Mouse (Mus musculus): ENCODE data around the gene Hmgb1.

The Hmgb1 gene

GRCm38 (mm10) chr5:149185806-149186205, 1.5 kb upstream of the Hmgb1 start:
- no peak for DNase-seq (ENCODE audit: low read depth, low spot score)

GRCm38 (mm10) chr5:149184844-149185186, 526 bp upstream of the Hmgb1 start:
- DNase-seq (ENCODE audit: low read depth, low spot score): no peak

- no peak for DNase-seq (ENCODE audit: low read depth, low spot score)
Measured at GRCm38 (mm10) chr5:149183721-149184103, 577 bp downstream of the Hmgb1 start.

- DNase-seq (ENCODE audit: low read depth, low spot score): no peak
Measured at GRCm38 (mm10) chr5:149183122-149183521, 1.2 kb downstream of the Hmgb1 start.

GRCm38 (mm10) chr5:149182186-149182870, 2.0 kb downstream of the Hmgb1 start:
- no peak for DNase-seq (ENCODE audit: low read depth, low spot score)

- no peak for DNase-seq (ENCODE audit: low read depth, low spot score)
Measured at GRCm38 (mm10) chr5:149179826-149180225, 4.5 kb downstream of the Hmgb1 start.

GRCm38 (mm10) chr5:149178095-149178494, 6.2 kb downstream of the Hmgb1 start:
- no peak for DNase-seq (ENCODE audit: low read depth, low spot score)

GRCm38 (mm10) chr5:149175736-149176135, 8.6 kb downstream of the Hmgb1 start:
- DNase-seq (ENCODE audit: low read depth, low spot score): no peak

GRCm38 (mm10) chr5:149174527-149174926, 9.8 kb downstream of the Hmgb1 start:
- no peak for DNase-seq (ENCODE audit: low read depth, low spot score)

GRCm38 (mm10) chr5:149172246-149172645, 12.0 kb downstream of the Hmgb1 start:
- DNase-seq (ENCODE audit: low read depth, low spot score): no peak

- no peak for DNase-seq (ENCODE audit: low read depth, low spot score)
Measured at GRCm38 (mm10) chr5:149170841-149171588, 13.3 kb downstream of the Hmgb1 start.

- no peak for DNase-seq (ENCODE audit: low read depth, low spot score)
Measured at GRCm38 (mm10) chr5:149168816-149169215, 15.5 kb downstream of the Hmgb1 start.

GRCm38 (mm10) chr5:149168051-149168450, 16.2 kb downstream of the Hmgb1 start:
- no peak for DNase-seq (ENCODE audit: low read depth, low spot score)

GRCm38 (mm10) chr5:149166011-149166410, 18.3 kb downstream of the Hmgb1 start:
- no peak for DNase-seq (ENCODE audit: low read depth, low spot score)

GRCm38 (mm10) chr5:149164881-149165280, 19.4 kb downstream of the Hmgb1 start:
- DNase-seq (ENCODE audit: low read depth, low spot score): no peak

GRCm38 (mm10) chr5:149162890-149163289, 21.4 kb downstream of the Hmgb1 start:
- no peak for DNase-seq (ENCODE audit: low read depth, low spot score)

GRCm38 (mm10) chr5:149160469-149160868, 23.8 kb downstream of the Hmgb1 start:
- DNase-seq (ENCODE audit: low read depth, low spot score): peak; percentile 22

- DNase-seq (ENCODE audit: low read depth, low spot score): no peak
Measured at GRCm38 (mm10) chr5:149159021-149159420, 25.3 kb downstream of the Hmgb1 start.

GRCm38 (mm10) chr5:149156886-149157563, 27.3 kb downstream of the Hmgb1 start:
- DNase-seq (ENCODE audit: low read depth, low spot score): no peak

GRCm38 (mm10) chr5:149152774-149153155, 31.5 kb downstream of the Hmgb1 start:
- no peak for DNase-seq (ENCODE audit: low read depth, low spot score)

- DNase-seq (ENCODE audit: low read depth, low spot score): peak; percentile 32
Measured at GRCm38 (mm10) chr5:149152063-149152773, 32.1 kb downstream of the Hmgb1 start.

- DNase-seq (ENCODE audit: low read depth, low spot score): no peak
Measured at GRCm38 (mm10) chr5:149150882-149151281, 33.4 kb downstream of the Hmgb1 start.

All from retina, adult 2 months (tissue).